Mouse (Mus musculus): ENCODE measurements around the gene Gm14743. TPM values are rescaled to one million over a fixed set of nuclear protein-coding genes. Genes with fewer than 3 reads are reported as not detected.
"Not testable (repeated sequence)": the region's sequence is repeated elsewhere in the genome, so short reads cannot be mapped to it uniquely, and the experiment has no call there.

Gm14743 gene
- not detected in 2 replicates for polyA plus RNA-seq (2011; ENCODE audit: insufficient read depth, insufficient read length, low read depth, missing spikeins)

DNA sequence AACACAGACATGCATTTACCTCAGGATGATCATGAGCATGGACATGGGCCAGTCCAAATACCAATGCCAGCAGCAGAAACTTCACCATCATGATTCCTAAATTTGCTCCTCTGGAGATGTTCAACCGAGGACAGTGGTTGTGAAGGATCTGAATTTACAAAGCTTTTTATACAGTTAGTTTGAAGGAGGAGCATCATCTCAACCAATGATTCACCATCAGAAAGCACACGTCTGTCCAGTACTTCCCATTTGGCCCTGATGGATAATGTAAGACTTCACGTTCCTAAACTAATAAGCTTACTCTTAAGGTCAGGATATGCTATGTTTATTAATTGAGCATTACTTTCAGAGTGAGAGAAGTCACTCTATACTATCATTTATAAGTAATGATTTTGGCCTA is at the start of gene Gm14743:
Gene Gm14743 (minus strand): TSS at position 101 of the 400 bp plus-strand sequence.
- not testable (repeated sequence) for H3K27ac ChIP-seq (ENCODE audit: insufficient read depth, low read length); H3K4me3 ChIP-seq (ENCODE audit: low read depth, low read length); H3K9me3 ChIP-seq (replicated peaks; ENCODE audit: control insufficient read depth, insufficient read depth, low read length, poor library complexity, severe bottlenecking); H3K4me1 ChIP-seq (ENCODE audit: control insufficient read depth, insufficient read depth, low read length); H3K27me3 ChIP-seq (ENCODE audit: control insufficient read depth, insufficient read depth, low read length, poor library complexity, severe bottlenecking); H3K9ac ChIP-seq (ENCODE audit: low read depth, poor library complexity, severe bottlenecking); H3K36me3 ChIP-seq (ENCODE audit: control insufficient read depth, insufficient read depth, low read length, poor library complexity, severe bottlenecking)

GRCm38 (mm10) chrX:78202829-78203228 is 42.9 kb downstream of the Gm14743 start:
- H3K27ac ChIP-seq (ENCODE audit: insufficient read depth, low read length) = no peak overlapping the region
- H3K4me1 ChIP-seq (ENCODE audit: control insufficient read depth, insufficient read depth, low read length) = no peaks in the 10 kb centered on the region
- H3K9me3 ChIP-seq (replicated peaks; ENCODE audit: control insufficient read depth, insufficient read depth, low read length, poor library complexity, severe bottlenecking) = no peaks in the 10 kb centered on the region
- no peak overlapping the region for H3K9ac ChIP-seq (ENCODE audit: low read depth, poor library complexity, severe bottlenecking)
- H3K36me3 ChIP-seq (ENCODE audit: control insufficient read depth, insufficient read depth, low read length, poor library complexity, severe bottlenecking) = no peaks in the 10 kb centered on the region
- H3K4me3 ChIP-seq (ENCODE audit: low read depth, low read length) = no peak overlapping the region
- no peaks in the 10 kb centered on the region for H3K27me3 ChIP-seq (ENCODE audit: control insufficient read depth, insufficient read depth, low read length, poor library complexity, severe bottlenecking)
- TF ChIP-seq POLR2A (IDR thresholded peaks at IDR 0.05; ENCODE audit: insufficient read depth, low read length) = no peak
- 0 out of 2 replicates have a peak, but pooled peaks have one; percentile 18 for TF ChIP-seq EP300 (IDR thresholded peaks at IDR 0.05; ENCODE audit: insufficient read depth, low read depth, low read length)

GRCm38 (mm10) chrX:78202220-78202619 is 43.5 kb downstream of the Gm14743 start:
- H3K9ac ChIP-seq (ENCODE audit: low read depth, poor library complexity, severe bottlenecking); H3K4me1 ChIP-seq (ENCODE audit: control insufficient read depth, insufficient read depth, low read length); H3K36me3 ChIP-seq (ENCODE audit: control insufficient read depth, insufficient read depth, low read length, poor library complexity, severe bottlenecking); H3K27ac ChIP-seq (ENCODE audit: insufficient read depth, low read length); H3K27me3 ChIP-seq (ENCODE audit: control insufficient read depth, insufficient read depth, low read length, poor library complexity, severe bottlenecking); H3K4me3 ChIP-seq (ENCODE audit: low read depth, low read length); H3K9me3 ChIP-seq (replicated peaks; ENCODE audit: control insufficient read depth, insufficient read depth, low read length, poor library complexity, severe bottlenecking): not testable (repeated sequence)

Other genes starting within 250 kb of the Gm14743 start
- gene Obp1a, start 154.5 kb downstream of the Gm14743 start, polyA plus RNA-seq (2011; ENCODE audit: insufficient read depth, insufficient read length, low read depth, missing spikeins) = not detected in 2 replicates
- gene Gm5938, start 120.5 kb downstream of the Gm14743 start, polyA plus RNA-seq (2011; ENCODE audit: insufficient read depth, insufficient read length, low read depth, missing spikeins) = not detected in 2 replicates
- gene Obp1b, start 59.1 kb downstream of the Gm14743 start, polyA plus RNA-seq (2011; ENCODE audit: insufficient read depth, insufficient read length, low read depth, missing spikeins) = not detected in 2 replicates
- not detected in 2 replicates for gene 4930480E11Rik, start 123.7 kb upstream of the Gm14743 start, polyA plus RNA-seq (2011; ENCODE audit: insufficient read depth, insufficient read length, low read depth, missing spikeins)

All from ES-Bruce4 (cell line).